Mouse (Mus musculus): Measurements from ENCODE around the gene Cyp26b1. TPM values are rescaled to one million over a fixed set of nuclear protein-coding genes. Genes with fewer than 3 reads are reported as not detected.
"Not testable (repeated sequence)": the region's sequence is repeated elsewhere in the genome, so short reads cannot be mapped to it uniquely, and the experiment has no call there.

Gene Cyp26b1
- polyA plus RNA-seq, 1 experiment from 2014 or later: 6.4 TPM

DNA sequence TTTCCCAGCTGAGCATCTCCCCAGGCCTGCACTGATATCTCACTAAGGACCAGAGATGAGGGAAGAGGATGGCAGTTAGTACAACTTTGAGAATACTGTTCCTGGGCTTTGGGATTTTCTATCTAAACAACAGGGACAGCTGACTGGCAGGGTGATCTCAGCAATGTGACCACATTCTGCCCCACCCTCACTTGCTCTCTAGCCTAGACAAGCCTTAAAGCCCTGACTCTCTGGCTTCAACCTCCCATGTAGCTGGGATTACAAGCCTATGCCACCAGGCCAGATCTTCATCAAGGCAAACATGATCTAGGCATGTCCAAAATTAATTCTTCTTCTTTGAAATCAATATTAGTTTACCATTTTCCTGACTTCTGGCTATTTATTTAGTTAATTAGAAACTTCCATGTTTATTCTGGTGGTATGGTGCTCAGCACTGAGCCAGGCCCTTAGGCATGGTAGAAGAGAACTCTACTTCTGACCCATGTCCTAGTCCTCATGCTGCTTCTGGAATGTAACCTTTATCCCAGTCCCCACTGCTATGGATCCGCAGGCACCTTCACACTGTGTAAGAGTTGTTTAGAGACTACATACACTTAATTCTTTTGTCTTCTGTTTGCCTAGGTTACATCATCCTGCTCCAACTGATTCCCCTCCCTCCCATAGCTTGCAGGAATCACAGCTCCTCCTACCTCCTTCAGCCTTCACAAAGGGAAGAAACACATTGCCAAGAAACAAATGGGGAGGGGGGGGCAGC, 7.6 kb upstream of the Cyp26b1 start:
- 30% methylated on average over 1 of the region's 1 CpGs for WGBS
- TF ChIP-seq EP300 (optimal IDR thresholded peaks at IDR 0.05): no peak
- no peak for TF ChIP-seq CTCF (IDR thresholded peaks at IDR 0.05; ENCODE audit: low read depth)
- DNase-seq (ENCODE audit: low spot score): peak; percentile 16

DNA sequence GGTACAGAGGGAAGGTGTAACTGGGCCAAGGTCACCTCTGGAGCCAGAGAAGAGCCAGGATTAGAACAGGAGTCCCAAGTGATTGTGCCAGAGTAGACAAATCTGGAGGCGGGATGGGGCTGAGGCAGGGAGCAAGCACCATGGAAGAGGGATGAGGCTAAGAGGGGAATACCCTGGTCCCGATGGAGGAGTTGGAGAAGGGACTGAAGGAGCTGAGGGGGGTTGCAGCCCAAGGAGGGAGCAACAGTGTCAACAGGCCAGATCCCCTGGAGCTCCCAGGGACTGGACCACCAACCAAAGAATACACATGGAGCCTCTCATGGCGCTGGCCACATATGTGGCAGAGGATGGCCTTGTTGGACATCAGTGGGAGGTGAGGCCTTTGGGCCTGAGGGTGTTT, 5.6 kb upstream of the Cyp26b1 start:
- not testable (repeated sequence) for H3K4me1 ChIP-seq (replicated peaks; ENCODE audit: control insufficient read depth, insufficient read depth); ATAC-seq (ENCODE audit: low FRiP score, low TSS enrichment); H3K27ac ChIP-seq (replicated peaks); H3K27me3 ChIP-seq (ENCODE audit: control insufficient read depth, insufficient read depth, low read length); H3K36me3 ChIP-seq (ENCODE audit: control insufficient read depth, insufficient read depth, low read length); H3K4me2 ChIP-seq (replicated peaks; ENCODE audit: low read depth); H3K4me3 ChIP-seq (ENCODE audit: low read depth, low read length); H3K9me3 ChIP-seq (ENCODE audit: control insufficient read depth, low read length); H3K9ac ChIP-seq (ENCODE audit: low read length)
- DNase-seq (ENCODE audit: low spot score): peak; percentile 3
- WGBS: 88% methylated on average over 3 of the region's 3 CpGs

More for the DNA sequence above, 7.6 kb upstream of the Cyp26b1 start:
- H3K36me3 ChIP-seq (ENCODE audit: control insufficient read depth, insufficient read depth, low read length): no peaks in the 10 kb centered on the region
- H3K9ac ChIP-seq (ENCODE audit: low read length): no peak overlapping the region
- no peaks in the 10 kb centered on the region for H3K27me3 ChIP-seq (ENCODE audit: control insufficient read depth, insufficient read depth, low read length)
- no peaks in the 10 kb centered on the region for H3K4me1 ChIP-seq (replicated peaks; ENCODE audit: control insufficient read depth, insufficient read depth)
- ATAC-seq (ENCODE audit: low FRiP score, low TSS enrichment): peak; percentile 93
- no peak overlapping the region for H3K4me3 ChIP-seq (ENCODE audit: low read depth, low read length)
- no peaks in the 10 kb centered on the region for H3K9me3 ChIP-seq (ENCODE audit: control insufficient read depth, low read length)
- no peak overlapping the region for H3K4me2 ChIP-seq (replicated peaks; ENCODE audit: low read depth)
- H3K27ac ChIP-seq (replicated peaks): no peak overlapping the region

DNA sequence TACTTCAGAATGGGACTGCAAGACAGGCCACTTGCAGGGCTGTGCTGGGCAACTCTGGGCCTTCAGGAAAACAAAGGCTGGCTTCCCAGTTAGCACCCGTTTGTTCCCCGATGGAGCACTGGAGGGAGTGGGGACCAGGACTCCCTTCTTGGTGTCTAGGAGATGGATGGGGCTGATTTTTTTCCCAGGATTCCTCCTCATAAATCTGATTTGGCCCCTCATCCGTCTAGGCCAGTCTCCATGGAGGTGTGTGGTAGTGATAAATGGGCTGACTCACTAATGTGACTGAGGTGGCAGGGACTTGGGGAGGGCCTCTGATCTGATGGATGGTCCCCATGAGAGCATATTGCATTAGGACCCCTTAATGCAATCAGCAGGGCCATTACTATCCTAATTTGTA, 5.0 kb upstream of the Cyp26b1 start:
- H3K27me3 ChIP-seq (ENCODE audit: control insufficient read depth, insufficient read depth, low read length): no peaks in the 10 kb centered on the region
- no peaks in the 10 kb centered on the region for H3K9me3 ChIP-seq (ENCODE audit: control insufficient read depth, low read length)
- H3K4me1 ChIP-seq (replicated peaks; ENCODE audit: control insufficient read depth, insufficient read depth): no peaks in the 10 kb centered on the region
- no peaks in the 10 kb centered on the region for H3K36me3 ChIP-seq (ENCODE audit: control insufficient read depth, insufficient read depth, low read length)
- WGBS: 55% methylated on average over 3 of the region's 3 CpGs
- no peak overlapping the region for H3K27ac ChIP-seq (replicated peaks)
- DNase-seq (ENCODE audit: low spot score) (peak; percentile 6), ATAC-seq (ENCODE audit: low FRiP score, low TSS enrichment) (no peak)
- no peak overlapping the region for H3K4me3 ChIP-seq (ENCODE audit: low read depth, low read length)
- TF ChIP-seq CTCF (IDR thresholded peaks at IDR 0.05; ENCODE audit: low read depth) (no peak), EP300 (optimal IDR thresholded peaks at IDR 0.05) (no peak)
- no peak overlapping the region for H3K9ac ChIP-seq (ENCODE audit: low read length)
- H3K4me2 ChIP-seq (replicated peaks; ENCODE audit: low read depth): no peak overlapping the region

DNA sequence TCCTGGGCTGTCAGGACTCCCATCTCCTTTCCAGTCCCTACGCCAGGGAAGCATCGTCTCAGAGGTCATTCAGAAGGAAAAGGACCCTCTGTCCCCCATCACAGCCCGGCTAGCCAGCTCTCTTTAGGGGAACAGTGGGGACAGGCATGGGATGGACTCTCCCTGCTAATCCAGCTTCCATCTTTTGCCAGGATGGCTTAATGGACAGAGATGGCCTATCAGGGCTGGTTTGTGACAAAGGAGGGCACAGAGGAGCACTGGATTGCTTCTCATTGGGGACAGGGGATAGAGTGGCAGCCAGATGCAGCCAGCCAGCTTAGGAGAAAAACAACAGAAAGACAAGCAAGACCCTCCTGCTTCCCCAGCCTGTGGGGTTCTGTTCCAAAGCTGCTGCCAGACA, 918 bp upstream of the Cyp26b1 start:
- WGBS: 71% methylated on average over 3 of the region's 3 CpGs
- DNase-seq (ENCODE audit: low spot score): peak; percentile 7
- no peak for ATAC-seq (ENCODE audit: low FRiP score, low TSS enrichment)

DNA sequence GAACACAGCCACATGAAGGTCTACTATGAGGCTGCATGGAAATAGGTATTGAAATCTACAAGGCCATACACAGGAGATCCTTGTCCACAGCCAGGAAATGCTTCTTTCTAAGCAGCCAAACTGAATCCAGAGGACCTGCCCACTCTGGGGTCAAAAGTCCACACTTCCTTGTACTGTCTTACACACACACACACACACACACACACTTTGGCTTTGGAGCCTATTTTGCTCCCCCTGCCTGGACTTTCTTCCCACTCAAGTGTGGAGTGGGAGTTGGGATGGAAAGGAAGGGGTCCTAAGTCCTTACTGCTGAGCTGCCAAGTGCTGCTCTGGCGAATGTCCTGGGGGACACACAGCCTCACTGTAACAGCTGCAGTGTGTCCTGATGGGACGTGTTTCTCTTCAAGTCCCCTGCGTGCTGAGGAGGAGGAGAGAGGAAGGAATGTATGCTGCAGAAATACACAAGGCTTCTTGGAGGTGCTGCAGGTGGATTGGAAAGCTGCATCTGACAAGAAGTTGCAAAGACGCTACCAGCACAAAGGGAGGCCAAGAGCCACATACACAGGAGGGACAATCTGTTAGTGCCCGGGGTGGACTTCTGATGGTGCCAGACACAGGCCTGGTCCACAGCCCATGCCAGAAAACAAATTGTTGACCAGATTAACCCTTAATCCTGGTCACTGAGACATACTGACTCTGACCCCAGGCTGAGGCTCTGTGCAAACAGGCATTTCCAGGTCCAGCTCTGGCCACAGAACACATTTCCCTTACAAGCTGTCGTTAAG, 2.6 kb downstream of the Cyp26b1 start:
- Histone ChIP-seq H3K4me1 (replicated peaks; ENCODE audit: control insufficient read depth, insufficient read depth) (peaks cover 7% of the 10 kb centered on the region), H3K9me3 (ENCODE audit: control insufficient read depth, low read length) (no peaks in the 10 kb centered on the region), H3K27ac (replicated peaks) (no peak overlapping the region), H3K9ac (ENCODE audit: low read length) (no peak overlapping the region), H3K4me3 (ENCODE audit: low read depth, low read length) (no peak overlapping the region), H3K27me3 (ENCODE audit: control insufficient read depth, insufficient read depth, low read length) (0 out of 2 replicates have a peak, but pooled peaks cover 3% of the 10 kb centered on the region), H3K36me3 (ENCODE audit: control insufficient read depth, insufficient read depth, low read length) (no peaks in the 10 kb centered on the region), H3K4me2 (replicated peaks; ENCODE audit: low read depth) (no peak overlapping the region)
- TF ChIP-seq CTCF (IDR thresholded peaks at IDR 0.05; ENCODE audit: low read depth): no peak
- TF ChIP-seq EP300 (optimal IDR thresholded peaks at IDR 0.05): no peak
- ATAC-seq (ENCODE audit: low FRiP score, low TSS enrichment) (0 out of 2 replicates have a peak, but pooled peaks have one; percentile 33), DNase-seq (ENCODE audit: low spot score) (peak; percentile 46)
- 47% methylated on average over 6 of the region's 6 CpGs for WGBS

More for the DNA sequence above, 918 bp upstream of the Cyp26b1 start:
- Histone ChIP-seq H3K9me3 (ENCODE audit: control insufficient read depth, low read length) (no peaks in the 10 kb centered on the region), H3K36me3 (ENCODE audit: control insufficient read depth, insufficient read depth, low read length) (no peaks in the 10 kb centered on the region), H3K4me3 (ENCODE audit: low read depth, low read length) (no peak overlapping the region), H3K4me2 (replicated peaks; ENCODE audit: low read depth) (no peak overlapping the region), H3K27ac (replicated peaks) (no peak overlapping the region), H3K27me3 (ENCODE audit: control insufficient read depth, insufficient read depth, low read length) (no peaks in the 10 kb centered on the region), H3K4me1 (replicated peaks; ENCODE audit: control insufficient read depth, insufficient read depth) (0 out of 2 replicates have a peak, but pooled peaks cover 2% of the 10 kb centered on the region), H3K9ac (ENCODE audit: low read length) (no peak overlapping the region)
- no peak for TF ChIP-seq CTCF (IDR thresholded peaks at IDR 0.05; ENCODE audit: low read depth)
- no peak for TF ChIP-seq EP300 (optimal IDR thresholded peaks at IDR 0.05)
